Mouse (Mus musculus) gastrocnemius, adult 18-20 months (tissue): ENCODE measurements around the gene Serpinb6a. TPM values are rescaled to one million over a fixed set of nuclear protein-coding genes. Genes with fewer than 3 reads are reported as not detected.
A peak's percentile ranks its signal among the peaks of the same experiment; 100 is the strongest.
"Not testable (repeated sequence)": the region's sequence is repeated elsewhere in the genome, so short reads cannot be mapped to it uniquely, and the experiment has no call there.

Experiments used
- DNase-seq: peaks from one replicate; pipeline ENCODE4 v3.0.0; 2021; ENCODE audit warnings: low spot score
- total RNA-seq, 2 experiments: library from RNA; stranded (reverse); gene quantifications; 2 replicates each; pipeline ENCODE4 v1.2.3; 2021

The Serpinb6a gene
- total RNA-seq, 2 experiments from 2014 or later, result 167 to 256 TPM

DNA sequence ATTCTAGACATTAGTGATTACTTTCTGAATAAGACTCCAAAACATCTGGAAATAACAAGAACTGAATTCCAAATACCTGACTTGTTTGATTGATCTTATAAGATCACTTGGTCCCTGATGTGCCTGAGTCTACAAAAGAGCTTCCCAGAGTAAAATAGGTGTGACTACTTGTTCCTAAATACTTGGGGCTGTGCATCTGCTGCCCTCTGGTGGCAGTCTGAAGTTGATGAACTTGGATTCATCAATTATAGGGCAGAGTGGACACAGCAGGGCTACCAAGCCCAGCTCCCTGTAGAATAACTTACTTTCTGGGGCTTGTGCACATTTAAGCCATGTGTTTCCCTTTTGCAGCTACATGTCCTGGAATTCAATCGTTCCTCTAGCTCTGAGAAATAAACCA is 7.4 kb downstream of the Serpinb6a start:
- DNase-seq, result peak; percentile 79

DNA sequence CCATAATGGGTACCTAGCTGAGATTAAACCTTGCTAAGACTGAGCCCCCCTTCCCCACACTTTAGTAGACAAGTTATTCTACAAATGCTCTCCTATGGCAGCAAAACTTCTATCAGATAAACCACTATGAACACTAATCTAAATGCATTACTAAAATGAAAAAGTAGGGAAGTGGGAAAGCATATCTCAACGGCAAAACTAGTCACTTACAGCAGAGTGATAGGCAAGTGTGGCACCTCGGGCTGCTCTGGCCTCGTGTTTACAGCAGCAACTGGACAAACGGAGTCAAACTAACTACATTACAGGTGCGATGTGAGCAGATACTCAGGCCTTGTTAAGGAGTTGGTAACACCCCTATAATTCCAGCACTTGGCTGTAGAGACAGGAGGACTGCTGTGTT is 13.0 kb downstream of the Serpinb6a start:
- no peak for DNase-seq

GRCm38 (mm10) chr13:33966574-33966973 is 36.0 kb downstream of the Serpinb6a start:
- DNase-seq, result no peak

- DNase-seq, result no peak
Measured at GRCm38 (mm10) chr13:33966025-33966412, 36.6 kb downstream of the Serpinb6a start.

- peak; percentile 13 for DNase-seq
Measured at GRCm38 (mm10) chr13:33965056-33966024, 37.3 kb downstream of the Serpinb6a start.

DNA sequence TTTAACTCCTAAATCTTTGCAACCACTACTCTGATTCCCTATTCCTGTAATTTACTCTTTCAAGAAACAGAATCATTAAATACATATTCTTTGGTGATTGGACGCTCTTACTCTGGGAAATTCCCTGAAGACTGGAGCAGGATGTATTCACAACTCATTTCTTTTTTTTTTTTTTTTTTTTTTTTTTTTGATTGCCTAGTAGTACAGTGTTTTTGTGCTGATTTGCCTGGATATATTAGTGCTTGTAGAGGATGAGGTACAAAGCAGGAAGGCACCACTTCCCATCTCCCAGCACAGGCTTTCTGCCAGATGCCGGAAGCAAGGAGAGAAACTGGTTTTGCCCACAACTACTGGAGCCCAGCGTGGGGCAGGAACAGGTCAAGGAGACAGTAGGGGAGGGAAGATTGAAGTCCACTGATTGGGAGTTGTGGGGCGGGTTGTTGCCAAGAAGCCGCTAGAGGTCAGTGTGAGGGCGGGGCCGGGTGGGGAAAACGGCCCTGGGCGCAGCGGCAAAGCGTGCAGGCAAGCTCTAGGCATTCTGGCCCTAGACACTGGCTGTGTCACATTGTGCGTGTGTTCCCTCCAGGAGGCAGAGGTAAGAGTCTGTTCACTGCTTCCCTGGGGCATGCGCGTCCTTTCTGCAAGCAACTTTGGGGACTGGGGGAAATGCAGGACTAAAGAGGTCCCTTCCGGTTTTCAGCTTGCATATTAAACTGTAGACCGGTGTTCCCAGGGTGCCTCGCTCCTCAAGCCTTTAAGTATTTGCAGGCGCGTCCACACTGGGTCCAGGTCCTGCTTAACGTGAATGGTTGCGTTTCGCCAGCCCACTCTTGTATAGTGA is 38.2 kb downstream of the Serpinb6a start, which contains the start of gene Nqo2:
Nqo2 (plus strand) TSS at position 482 of the 841 bp plus-strand sequence.
- peak; percentile 61 for DNase-seq

DNA sequence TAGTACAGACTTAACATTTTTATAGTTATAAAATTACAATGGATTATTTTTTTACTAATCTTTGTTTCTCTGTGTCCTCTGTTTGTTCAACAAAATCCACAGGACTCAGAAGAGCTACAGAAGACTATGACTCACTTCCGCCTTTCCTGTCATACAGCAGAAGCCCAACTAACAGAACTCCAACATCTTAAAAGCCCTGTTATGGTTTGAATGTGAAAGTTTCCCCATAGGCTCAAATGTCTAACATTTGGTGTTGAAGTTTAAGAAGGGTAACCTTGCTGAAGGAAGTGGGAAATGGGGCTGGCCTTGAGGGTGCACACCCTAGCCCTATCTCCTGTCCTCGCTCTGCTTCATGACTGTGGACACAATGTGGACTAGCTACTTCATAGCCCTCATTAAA is 42.8 kb downstream of the Serpinb6a start:
- no peak for DNase-seq

- DNase-seq, result peak; percentile 60
Measured at GRCm38 (mm10) chr13:33956571-33957421, 45.8 kb downstream of the Serpinb6a start.

DNA sequence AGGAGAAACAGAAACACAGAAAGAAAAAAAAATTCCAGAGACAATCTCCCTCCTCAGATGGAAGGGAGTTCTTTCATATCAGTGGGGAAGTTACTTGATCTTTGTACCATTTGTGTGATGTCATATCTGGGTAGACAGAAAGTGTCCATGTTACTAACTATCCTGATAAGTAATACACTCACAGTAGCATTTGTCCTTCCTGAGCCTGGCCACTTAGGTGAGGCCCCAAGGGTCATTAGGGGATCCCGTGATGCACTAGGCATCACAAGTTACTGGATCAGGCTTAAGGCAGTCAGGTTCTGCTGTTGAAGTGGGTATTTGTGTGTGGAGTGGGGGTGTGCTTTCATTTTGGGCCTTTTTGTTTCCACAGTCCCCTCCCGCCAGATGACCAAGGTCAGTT is 49.6 kb downstream of the Serpinb6a start:
- no peak for DNase-seq

GRCm38 (mm10) chr13:33952075-33952449 is 50.5 kb downstream of the Serpinb6a start:
- DNase-seq, result peak; percentile 53

- DNase-seq, result no peak
Measured at GRCm38 (mm10) chr13:33951308-33952074, 51.1 kb downstream of the Serpinb6a start.

- DNase-seq, result peak; percentile 39
Measured at GRCm38 (mm10) chr13:33942212-33942779, 60.3 kb downstream of the Serpinb6a start.

GRCm38 (mm10) chr13:33941288-33941808 is 61.2 kb downstream of the Serpinb6a start:
- DNase-seq, result no peak

GRCm38 (mm10) chr13:33937587-33937986 is 65.0 kb downstream of the Serpinb6a start:
- not testable (repeated sequence) for DNase-seq

DNA sequence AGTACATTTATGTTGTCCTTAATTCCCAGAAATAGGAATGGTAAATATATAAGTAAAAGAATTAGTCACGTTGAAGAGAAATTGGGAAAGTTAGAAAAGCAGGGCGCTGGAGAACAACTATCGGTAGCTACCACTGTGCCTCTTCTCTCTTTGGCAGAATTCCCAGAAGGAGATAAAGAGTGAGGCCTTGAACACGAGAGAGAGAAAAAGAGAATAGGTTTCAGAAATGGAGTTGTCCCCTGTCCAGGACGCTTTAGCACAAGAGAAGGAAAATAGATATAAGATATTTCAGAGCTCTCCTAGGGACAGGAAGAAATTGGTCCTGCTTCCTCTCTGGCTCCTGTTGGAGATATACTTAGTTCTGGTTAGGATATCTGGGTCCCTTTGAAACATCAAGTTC is 65.4 kb downstream of the Serpinb6a start:
- DNase-seq, result no peak

- peak; percentile 72 for DNase-seq
Measured at GRCm38 (mm10) chr13:33935465-33936181, 67.0 kb downstream of the Serpinb6a start.

DNA sequence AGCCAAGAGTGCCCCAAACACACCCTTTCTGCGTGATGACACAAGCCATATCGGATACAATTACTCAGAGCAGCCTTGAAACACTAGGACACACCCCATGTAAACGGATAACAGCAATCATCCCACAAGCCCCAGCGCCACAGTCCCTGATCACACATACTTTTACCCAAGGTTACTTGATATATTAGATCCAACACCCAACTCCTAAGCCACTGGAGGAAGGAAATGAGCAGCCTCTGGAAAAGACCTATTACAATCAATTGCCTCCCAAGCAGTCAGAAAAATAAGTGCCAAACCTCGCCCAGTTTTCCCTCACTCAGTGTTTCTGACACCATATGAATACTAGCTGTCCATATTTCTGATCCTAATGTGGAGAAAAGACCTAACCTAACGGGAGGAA is 67.9 kb downstream of the Serpinb6a start:
- peak; percentile 47 for DNase-seq

GRCm38 (mm10) chr13:33930912-33931311 is 71.7 kb downstream of the Serpinb6a start:
- DNase-seq, result peak; percentile 74

GRCm38 (mm10) chr13:33930281-33930680 is 72.3 kb downstream of the Serpinb6a start:
- DNase-seq, result peak; percentile 69
